Mouse (Mus musculus): ENCODE measurements around the gene Hrh1.

- TF ChIP-seq CTCF (IDR thresholded peaks at IDR 0.05) = no peak
- no peak for TF ChIP-seq EP300 (IDR thresholded peaks at IDR 0.05)
These were observed 31.5 kb upstream of the Hrh1 start for GRCm38 (mm10) chr6:114366191-114366590.

Measured in lung, postnatal 0 days (tissue).